Mouse (Mus musculus) kidney, adult 2 months (tissue): ENCODE results near the gene Krt24. TPM values are rescaled to one million over a fixed set of nuclear protein-coding genes. Genes with fewer than 3 reads are reported as not detected.

Experiments
- DNase-seq: peaks from one replicate; pipeline ENCODE4 v3.0.0; 2021
- H3K27ac ChIP-seq: fragments of 200-500 bp; 2 replicates; pipeline ENCODE4 v1.5.1; 2012; ENCODE audit warnings: low read depth, low read length, control low read depth, inconsistent platforms; ENCODE audit not compliant: insufficient read depth
- H3K27me3 ChIP-seq: fragments of 200-500 bp; replicated peaks from 2 replicates; pipeline ENCODE4 v1.6.1; 2012; ENCODE audit warnings: mild to moderate bottlenecking, moderate library complexity, low read length, inconsistent platforms; ENCODE audit not compliant: control insufficient read depth, insufficient read depth
- H3K36me3 ChIP-seq: fragments of 200-500 bp; 2 replicates; pipeline ENCODE4 v1.6.1; 2012; ENCODE audit warnings: mild to moderate bottlenecking, moderate library complexity, low read length, inconsistent platforms; ENCODE audit not compliant: control insufficient read depth, insufficient read depth
- H3K4me1 ChIP-seq: fragments of 200-500 bp; 2 replicates; pipeline ENCODE4 v1.6.1; 2011; ENCODE audit warnings: low read length; ENCODE audit not compliant: control insufficient read depth, insufficient read depth
- H3K4me3 ChIP-seq: fragments of 200-500 bp; 2 replicates; pipeline ENCODE4 v1.5.1; 2011; ENCODE audit warnings: mild to moderate bottlenecking, low read depth, low read length, control low read depth; ENCODE audit not compliant: insufficient read depth
- CTCF ChIP-seq: fragments of 200-500 bp; conservative IDR thresholded peaks from 2 replicates; pipeline ENCODE4 v1.5.1; 2011; ENCODE audit warnings: low read depth, mild to moderate bottlenecking, control low read depth, low read length, moderate library complexity, mixed read lengths; ENCODE audit not compliant: insufficient read depth, insufficient read length
- POLR2A ChIP-seq: fragments of 200-500 bp; IDR thresholded peaks from one replicate; pipeline ENCODE4 v1.6.1; 2011; ENCODE audit warnings: low read depth, low read length, control low read depth
- WGBS: fragments of 180-500 bp; shearing (Covaris S2); methylation state at CpG from one replicate; pipeline ENCODE4 v1.1.7; 2018; 5-methylcytosine and 5-hydroxymethylcytosine counted together
- polyA plus RNA-seq: library from polyadenylated mRNA; depleted of rRNA; stranded (reverse); fragments of >200 nt; gene quantifications from 2 replicates; pipeline ENCODE4 v1.2.3, GENCODE M21; 2012

Gene Krt24
- polyA plus RNA-seq, 1 experiment: not detected

GRCm38 (mm10) chr11:99314594-99314993 lies 29.5 kb upstream of the Krt24 start:
- Histone ChIP-seq H3K4me1 (peaks cover 2% of the 10 kb centered on the region; the same call in 1 of the 2 replicates), H3K36me3 (no peaks in the 10 kb centered on the region), H3K27me3 (no peaks in the 10 kb centered on the region), H3K4me3 (no peak overlapping the region), H3K27ac (no peak overlapping the region)
- TF ChIP-seq CTCF (no peak), POLR2A (no peak)
- no peak for DNase-seq
- WGBS: 88% methylated on average over 2 of the region's 2 CpGs

- 90% methylated on average over 1 of the region's 1 CpGs for WGBS
Observed at GRCm38 (mm10) chr11:99310882-99311281, 25.8 kb upstream of the Krt24 start.

GRCm38 (mm10) chr11:99307579-99307978 lies 22.5 kb upstream of the Krt24 start:
- WGBS: 24% methylated on average over 2 of the region's 2 CpGs
- TF ChIP-seq POLR2A (no peak), CTCF (peak; percentile 75)
- Histone ChIP-seq H3K27ac (no peak overlapping the region), H3K4me1 (no peaks in the 10 kb centered on the region; the same call in 1 of the 2 replicates), H3K27me3 (no peaks in the 10 kb centered on the region), H3K36me3 (no peaks in the 10 kb centered on the region), H3K4me3 (no peak overlapping the region)
- peak; percentile 64 for DNase-seq

More at GRCm38 (mm10) chr11:99310882-99311281, 25.8 kb upstream of the Krt24 start:
- Histone ChIP-seq H3K27ac (no peak overlapping the region), H3K4me3 (no peak overlapping the region), H3K27me3 (no peaks in the 10 kb centered on the region), H3K36me3 (no peaks in the 10 kb centered on the region), H3K4me1 (peaks cover 2% of the 10 kb centered on the region; the same call in 1 of the 2 replicates)
- peak; percentile 14 for DNase-seq
- TF ChIP-seq CTCF: no peak; the same call in 1 of the 2 replicates
- no peak for TF ChIP-seq POLR2A

- 23% methylated on average over 5 of the region's 5 CpGs for WGBS
- 0 out of 2 replicates have a peak, but pooled peaks have one; percentile 13 for TF ChIP-seq CTCF
- TF ChIP-seq POLR2A: no peak
- no peaks in the 10 kb centered on the region for H3K4me1 ChIP-seq
- H3K36me3 ChIP-seq: no peaks in the 10 kb centered on the region
- H3K4me3 ChIP-seq: no peak overlapping the region
- no peaks in the 10 kb centered on the region; the same call in 1 of the 2 replicates for H3K27me3 ChIP-seq
- H3K27ac ChIP-seq: no peak overlapping the region
- DNase-seq: no peak
Observed at GRCm38 (mm10) chr11:99295039-99295438, 10.0 kb upstream of the Krt24 start.

GRCm38 (mm10) chr11:99292846-99293245 lies 7.8 kb upstream of the Krt24 start:
- no peaks in the 10 kb centered on the region for H3K4me1 ChIP-seq
- no peak overlapping the region for H3K27ac ChIP-seq
- no peaks in the 10 kb centered on the region for H3K36me3 ChIP-seq
- no peak overlapping the region for H3K4me3 ChIP-seq
- H3K27me3 ChIP-seq: no peaks in the 10 kb centered on the region
- DNase-seq: peak; percentile 48
- TF ChIP-seq CTCF: peak; percentile 66
- no peak for TF ChIP-seq POLR2A
- WGBS: 57% methylated on average over 5 of the region's 5 CpGs

- 86% methylated on average over 5 of the region's 5 CpGs for WGBS
- no peak overlapping the region for H3K4me3 ChIP-seq
- TF ChIP-seq CTCF: no peak
- TF ChIP-seq POLR2A: no peak
- no peaks in the 10 kb centered on the region for H3K4me1 ChIP-seq
- no peak overlapping the region for H3K27ac ChIP-seq
- DNase-seq: no peak
- H3K36me3 ChIP-seq: no peaks in the 10 kb centered on the region
- no peaks in the 10 kb centered on the region for H3K27me3 ChIP-seq
Observed at GRCm38 (mm10) chr11:99284011-99284410, 1.1 kb downstream of the Krt24 start.

GRCm38 (mm10) chr11:99283334-99283733 lies 1.7 kb downstream of the Krt24 start:
- no peak overlapping the region for H3K4me3 ChIP-seq
- TF ChIP-seq CTCF: no peak
- WGBS: 47% methylated on average over 4 of the region's 4 CpGs
- no peaks in the 10 kb centered on the region for H3K27me3 ChIP-seq
- no peak for DNase-seq
- H3K27ac ChIP-seq: no peak overlapping the region
- no peaks in the 10 kb centered on the region for H3K4me1 ChIP-seq
- no peaks in the 10 kb centered on the region for H3K36me3 ChIP-seq
